Mouse (Mus musculus) lung, postnatal 0 days (tissue): ENCODE results near the gene Eif4a2.

ENCODE experiments used
- CTCF ChIP-seq: IDR thresholded peaks from 2 replicates; pipeline ENCODE4 v1.5.1; 2016; ENCODE audit warnings: antibody characterized with exemption, mild to moderate bottlenecking
- EP300 ChIP-seq: IDR thresholded peaks from 2 replicates; pipeline ENCODE4 v1.6.1; 2016; ENCODE audit warnings: antibody characterized with exemption, mild to moderate bottlenecking, control low read depth

- TF ChIP-seq CTCF (no peak), EP300 (no peak)
Observed at GRCm38 (mm10) chr16:23107946-23108759, 909 bp downstream of the Eif4a2 start.
